Mouse (Mus musculus) heart, postnatal 14 days (tissue): ENCODE measurements at regions not wholly inside any gene's neighbourhood (a gene's known extent, or its start where the extent isn't known, plus 50 kb on each side); places are given as distances from the start of the nearest gene placed in this dataset.

Source experiments
- DNase-seq, 2 experiments: peaks; one replicate each; pipeline ENCODE4 v3.0.0; 2021 to 2022
- intact Hi-C: fragments of 180-260 bp; cut with DNase I; formaldehyde crosslinking; loops from one replicate; pipeline ENCODE4 v1.15.1; 2025

- intact Hi-C loops: loop anchor here (2.0 to 10.0 kb wide), 2 partner anchors 444 to 528 kb away; no protein-coding TSS in a partner anchor
- DNase-seq: no peak
Measured at GRCm38 (mm10) chr3:81482742-81483141, 446.5 kb downstream of the Pdgfc start.

- intact Hi-C loops: loop anchor here (2.0 to 10.0 kb wide), 2 partner anchors 445 to 529 kb away; no protein-coding TSS in a partner anchor
- no peak for DNase-seq
Measured at GRCm38 (mm10) chr3:81483363-81483762, 447.1 kb downstream of the Pdgfc start.

- DNase-seq: no peak
- intact Hi-C loops: no loop called here
Measured at GRCm38 (mm10) chr3:81505316-81505715, 427.1 kb upstream of the Ctso start.

- DNase-seq: no peak
- intact Hi-C loops: no loop called here
Measured at GRCm38 (mm10) chr3:81508611-81509010, 423.8 kb upstream of the Ctso start.

DNA sequence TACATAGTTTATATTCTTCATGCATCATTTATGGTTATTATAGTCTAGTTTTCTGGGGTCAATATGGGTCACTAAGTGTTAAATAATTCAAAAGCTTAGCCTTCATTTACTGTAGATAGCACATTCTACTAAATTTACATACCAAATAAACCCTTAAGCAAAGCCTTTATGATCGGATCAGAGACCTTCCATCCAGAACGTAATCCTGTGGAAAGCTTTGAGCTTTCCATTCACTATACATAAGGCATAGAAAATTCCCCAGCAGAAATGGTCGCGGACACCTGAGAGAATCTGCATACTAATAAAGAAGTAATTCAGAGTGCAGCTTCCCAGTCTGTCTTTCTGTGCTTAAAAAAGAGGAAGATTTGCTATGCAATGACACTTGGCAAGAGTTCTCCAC lies 410.6 kb upstream of the Ctso start:
- intact Hi-C loops: no loop called here

DNA sequence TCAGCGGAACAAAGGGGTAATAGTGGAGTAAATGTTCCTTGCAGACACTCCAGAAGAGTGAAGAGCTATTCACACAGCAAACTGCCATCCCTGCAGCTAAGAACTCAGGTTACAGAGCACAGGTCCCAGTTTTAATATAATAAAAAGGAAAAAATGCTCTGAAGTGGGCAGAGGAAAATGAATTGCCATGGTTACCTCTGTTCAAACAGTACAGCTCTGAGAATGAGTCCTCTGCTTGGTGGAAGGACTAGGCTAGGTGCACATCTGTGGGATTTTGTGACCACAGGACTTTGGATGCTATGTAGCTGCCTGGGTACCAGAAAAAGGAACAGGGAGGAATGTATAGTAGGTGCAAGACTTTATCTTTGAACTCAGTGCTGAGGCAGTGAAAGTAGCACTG lies 401.5 kb upstream of the Ctso start:
- no peak for DNase-seq
- intact Hi-C loops: no loop called here

More for the DNA sequence above, 410.6 kb upstream of the Ctso start:
- DNase-seq: no peak

GRCm38 (mm10) chr3:81535448-81536205 lies 396.8 kb upstream of the Ctso start:
- intact Hi-C loops: no loop called here
- no peak for DNase-seq

GRCm38 (mm10) chr3:81554773-81555172 lies 377.6 kb upstream of the Ctso start:
- intact Hi-C loops: no loop called here
- no peak for DNase-seq

GRCm38 (mm10) chr3:81562610-81563258 lies 369.7 kb upstream of the Ctso start:
- DNase-seq: no peak
- intact Hi-C loops: no loop called here

GRCm38 (mm10) chr3:81563858-81564756 lies 368.3 kb upstream of the Ctso start:
- DNase-seq: peak in 1 of 2 experiments; percentile 3
- intact Hi-C loops: no loop called here

GRCm38 (mm10) chr3:81564757-81565063 lies 367.7 kb upstream of the Ctso start:
- no peak for DNase-seq
- intact Hi-C loops: no loop called here

- intact Hi-C loops: no loop called here
- DNase-seq: no peak
Measured at GRCm38 (mm10) chr3:81583387-81584027, 348.9 kb upstream of the Ctso start.

DNA sequence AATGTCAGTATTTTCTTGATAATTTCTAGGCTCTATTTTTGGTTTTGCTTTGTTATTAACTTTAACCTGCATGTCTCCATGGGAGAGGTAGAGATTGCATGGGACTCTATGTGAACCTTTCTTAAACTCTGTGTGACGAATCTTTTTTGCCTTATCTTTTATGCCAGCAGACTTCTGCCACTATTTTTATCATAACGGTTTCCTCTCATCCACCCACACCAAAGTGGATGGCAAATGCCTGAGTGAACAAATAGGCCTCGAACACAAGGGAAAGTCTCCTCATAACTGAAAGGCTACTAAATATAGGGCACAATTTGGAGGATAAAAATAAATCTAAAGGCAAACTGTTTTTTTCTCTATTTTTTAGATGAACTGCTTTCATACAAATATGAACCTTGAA lies 343.3 kb upstream of the Ctso start:
- intact Hi-C loops: no loop called here
- DNase-seq: no peak

DNA sequence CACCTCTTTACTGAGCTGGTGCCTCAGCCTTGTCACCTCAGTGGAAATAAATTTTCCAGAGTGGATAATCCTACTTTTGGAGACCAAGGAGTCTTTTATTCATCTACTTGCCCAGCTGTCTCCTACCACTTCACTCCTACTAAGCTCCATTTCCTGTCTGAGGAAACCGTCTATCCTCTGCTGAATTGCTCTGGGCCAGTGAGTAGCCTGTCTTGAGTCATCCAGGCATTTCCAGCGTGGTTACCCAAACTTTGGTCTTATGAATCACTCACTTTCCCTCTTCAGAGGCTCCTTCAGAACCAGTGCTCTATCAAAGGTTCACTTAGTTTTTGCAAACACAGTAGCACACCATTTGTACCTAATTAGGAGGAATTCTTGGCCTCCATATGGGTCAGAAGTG lies 303.2 kb upstream of the Ctso start:
- intact Hi-C loops: no loop called here
- DNase-seq: no peak

DNA sequence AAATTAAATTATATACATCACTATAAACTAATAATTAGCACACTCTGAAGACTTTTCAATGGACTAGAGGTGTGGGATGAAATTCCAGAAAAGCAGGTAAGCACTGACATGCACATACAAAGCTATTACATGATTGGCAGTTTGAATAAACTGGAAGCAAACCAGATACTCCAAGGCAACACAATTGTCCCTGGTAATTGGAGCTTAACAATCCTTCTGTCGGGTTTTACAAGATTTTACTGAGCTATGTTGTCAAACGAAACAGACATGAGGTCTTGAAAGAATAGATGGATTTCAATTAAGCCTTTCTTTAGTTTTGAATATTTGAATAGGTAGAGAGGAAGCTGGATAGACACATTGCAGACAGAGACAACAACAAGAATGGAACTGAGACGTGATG lies 273.9 kb upstream of the Ctso start:
- DNase-seq: no peak
- intact Hi-C loops: no loop called here

DNA sequence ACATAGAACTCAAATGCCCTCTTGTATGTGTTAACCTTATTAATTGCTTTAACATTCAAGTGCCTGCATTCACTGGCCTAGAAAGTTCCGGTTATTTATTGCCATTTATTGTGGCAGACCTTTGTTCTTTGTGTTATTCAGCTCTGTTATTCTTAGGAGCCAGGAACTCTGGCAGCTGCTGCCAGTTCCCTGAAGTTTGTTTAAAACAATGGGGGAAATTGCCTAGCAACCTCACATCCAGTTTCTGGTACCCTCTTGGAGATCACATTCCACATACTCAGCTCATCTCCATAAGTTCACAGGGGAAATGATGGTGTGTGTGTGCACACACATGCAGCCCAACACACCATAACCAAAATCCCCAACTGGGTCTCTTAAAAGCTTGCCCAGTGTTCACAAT lies 270.8 kb upstream of the Ctso start:
- no peak for DNase-seq
- intact Hi-C loops: no loop called here

DNA sequence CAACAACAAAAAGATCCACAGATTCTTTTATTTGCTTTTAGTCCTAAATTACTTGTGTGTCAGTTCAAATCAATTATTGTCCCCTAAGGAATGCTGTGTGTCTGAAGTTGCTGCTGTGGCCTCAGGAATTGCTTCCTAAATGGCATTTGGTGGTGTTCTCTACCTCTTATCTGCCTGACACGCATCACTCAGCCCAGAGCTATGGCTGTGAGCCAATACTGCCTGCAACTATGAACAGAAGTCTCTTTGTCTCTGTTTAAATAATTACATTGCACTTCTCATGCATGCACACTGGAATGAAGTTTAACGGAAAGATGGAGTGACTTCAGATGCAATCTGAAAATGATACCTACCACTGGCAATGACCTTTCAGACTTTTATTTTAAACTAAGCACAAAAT lies 266.1 kb upstream of the Ctso start:
- intact Hi-C loops: no loop called here
- peak; percentile 13 to 35 for DNase-seq

DNA sequence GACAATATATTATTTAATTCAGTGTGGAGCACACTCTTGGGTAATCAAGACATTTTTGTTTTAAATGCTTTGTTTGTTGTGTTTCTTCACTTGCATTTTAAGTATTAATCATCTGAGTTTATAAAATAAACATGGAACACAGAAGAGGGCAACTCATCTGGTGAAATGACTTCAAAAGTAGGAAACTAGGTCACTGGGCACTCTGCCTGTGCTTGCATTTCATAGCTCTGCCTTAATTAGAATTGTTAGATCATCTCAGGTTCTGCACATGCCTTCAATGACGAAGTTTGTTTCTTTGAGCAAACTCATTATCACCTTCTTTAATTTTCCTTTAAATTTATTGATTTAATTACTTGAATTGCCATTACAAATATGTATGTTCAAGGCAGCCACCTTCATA lies 255.8 kb upstream of the Ctso start:
- intact Hi-C loops: no loop called here
- DNase-seq: no peak

GRCm38 (mm10) chr3:81701974-81702697 lies 230.3 kb upstream of the Ctso start:
- intact Hi-C loops: no loop called here

GRCm38 (mm10) chr3:81718911-81719310 lies 213.5 kb upstream of the Ctso start:
- DNase-seq: no peak
- intact Hi-C loops: no loop called here

More at GRCm38 (mm10) chr3:81701974-81702697, 230.3 kb upstream of the Ctso start:
- DNase-seq: no peak
